Mouse (Mus musculus): ENCODE results near the gene Tbc1d25. TPM values are rescaled to one million over a fixed set of nuclear protein-coding genes. Genes with fewer than 3 reads are reported as not detected.

Gene Tbc1d25
- total RNA-seq, 1 experiment, result 10.5 TPM

DNA sequence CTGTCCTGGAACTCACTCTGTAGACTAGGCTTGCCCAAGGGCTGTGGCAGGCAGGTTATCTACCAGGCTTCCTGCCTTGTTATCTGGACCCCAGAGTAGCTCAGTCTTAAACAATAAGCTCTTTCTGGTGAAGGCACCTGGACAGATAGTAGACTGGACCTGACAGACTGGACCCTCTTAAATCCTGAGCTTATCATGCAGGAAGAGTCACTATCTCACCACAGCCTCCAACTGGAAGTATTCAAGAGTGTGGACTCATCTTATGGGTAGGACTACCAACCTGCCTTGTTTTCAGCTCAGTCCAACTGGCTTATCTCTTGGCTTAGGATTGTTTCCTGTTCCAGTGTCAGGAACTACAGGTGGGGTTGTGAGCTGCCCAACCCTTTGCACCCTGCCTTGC is 58.7 kb downstream of the Tbc1d25 start:
- no peak for TF ChIP-seq CHD2 (IDR thresholded peaks at IDR 0.05; ENCODE audit: low read depth, low read length)
- TF ChIP-seq ZNF384 (IDR thresholded peaks at IDR 0.05; ENCODE audit: low read depth, low read length), result no peak
- TF ChIP-seq HCFC1 (IDR thresholded peaks at IDR 0.05; ENCODE audit: borderline replicate concordance, insufficient read depth, low read length), result no peak
- TF ChIP-seq MAFK (IDR thresholded peaks at IDR 0.05; ENCODE audit: insufficient read depth, low read depth, low read length), result no peak
- TF ChIP-seq ZC3H11A (IDR thresholded peaks at IDR 0.05; ENCODE audit: borderline replicate concordance, low read depth, low read length), result no peak
- Histone ChIP-seq H3K9me3 (ENCODE audit: control insufficient read depth, insufficient read depth, low read depth, low read length) (no peaks in the 10 kb centered on the region), H3K27ac (ENCODE audit: insufficient read depth, low read depth, low read length, poor library complexity, severe bottlenecking) (no peak overlapping the region), H3K36me3 (ENCODE audit: control insufficient read depth, insufficient read depth, low read length, poor library complexity, severe bottlenecking) (no peaks in the 10 kb centered on the region), H3K4me1 (ENCODE audit: control insufficient read depth in 2 of 2, insufficient read depth in 2 of 2, low read length in 2 of 2, poor library complexity in 1 of 2) (no peaks in the 10 kb centered on the region), H3K9ac (ENCODE audit: insufficient read depth, low read depth, low read length, poor library complexity, severe bottlenecking) (no peak overlapping the region), H3K4me3 (ENCODE audit: insufficient read depth in 1 of 2, low read depth in 1 of 2, low read length in 2 of 2, poor library complexity in 1 of 2, severe bottlenecking in 1 of 2) (no peak overlapping the region)
- no peak for DNase-seq (ENCODE audit: low read depth, low spot score)
- in situ Hi-C loops (cut with MboI; ENCODE audit: low sequenced_read_pairs in 2 of 2, unreplicated experiment in 2 of 2), result no loop called here

DNA sequence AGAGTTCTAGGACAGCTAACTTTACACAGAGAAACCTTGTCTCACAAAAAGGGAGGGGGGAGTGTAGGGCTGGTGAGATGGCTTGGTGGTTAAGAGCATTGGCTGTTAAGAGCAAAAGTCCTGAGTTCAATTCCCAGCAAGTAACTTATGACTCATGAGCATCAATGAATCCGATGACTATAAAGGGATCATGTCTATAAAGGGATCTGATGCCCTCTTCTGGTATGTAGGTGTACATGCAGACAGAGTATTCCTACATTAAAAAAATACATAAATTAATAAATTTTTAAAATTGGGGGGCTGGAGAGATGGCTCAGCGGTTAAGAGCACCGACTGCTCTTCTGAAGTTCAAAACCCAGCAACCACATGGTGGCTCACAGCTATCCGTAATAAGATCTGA is 60.7 kb downstream of the Tbc1d25 start:
- Histone ChIP-seq H3K36me3 (ENCODE audit: control insufficient read depth, insufficient read depth, low read length, poor library complexity, severe bottlenecking) (no peaks in the 10 kb centered on the region), H3K4me3 (ENCODE audit: insufficient read depth in 1 of 2, low read depth in 1 of 2, low read length in 2 of 2, poor library complexity in 1 of 2, severe bottlenecking in 1 of 2) (no peak overlapping the region), H3K9me3 (ENCODE audit: control insufficient read depth, insufficient read depth, low read depth, low read length) (no peaks in the 10 kb centered on the region), H3K9ac (ENCODE audit: insufficient read depth, low read depth, low read length, poor library complexity, severe bottlenecking) (no peak overlapping the region), H3K4me1 (ENCODE audit: control insufficient read depth in 2 of 2, insufficient read depth in 2 of 2, low read length in 2 of 2, poor library complexity in 1 of 2) (no peaks in the 10 kb centered on the region), H3K27ac (ENCODE audit: insufficient read depth, low read depth, low read length, poor library complexity, severe bottlenecking) (no peak overlapping the region)
- TF ChIP-seq HCFC1 (IDR thresholded peaks at IDR 0.05; ENCODE audit: borderline replicate concordance, insufficient read depth, low read length), result no peak
- in situ Hi-C loops (cut with MboI; ENCODE audit: low sequenced_read_pairs in 2 of 2, unreplicated experiment in 2 of 2), result no loop called here
- no peak for DNase-seq (ENCODE audit: low read depth, low spot score)

GRCm38 (mm10) chrX:8105019-8105418 is 71.0 kb downstream of the Tbc1d25 start:
- H3K4me1 ChIP-seq (ENCODE audit: control insufficient read depth in 2 of 2, insufficient read depth in 2 of 2, low read length in 2 of 2, poor library complexity in 1 of 2), result no peaks in the 10 kb centered on the region; a peak in 1 of 4 replicates
- in situ Hi-C loops (cut with MboI; ENCODE audit: low sequenced_read_pairs in 2 of 2, unreplicated experiment in 2 of 2), result no loop called here
- DNase-seq (ENCODE audit: low read depth, low spot score), result no peak
- H3K27ac ChIP-seq (ENCODE audit: insufficient read depth, low read depth, low read length, poor library complexity, severe bottlenecking), result no peak overlapping the region
- no peaks in the 10 kb centered on the region for H3K36me3 ChIP-seq (ENCODE audit: control insufficient read depth, insufficient read depth, low read length, poor library complexity, severe bottlenecking)
- H3K9me3 ChIP-seq (ENCODE audit: control insufficient read depth, insufficient read depth, low read depth, low read length), result no peaks in the 10 kb centered on the region
- H3K9ac ChIP-seq (ENCODE audit: insufficient read depth, low read depth, low read length, poor library complexity, severe bottlenecking), result no peak overlapping the region
- TF ChIP-seq HCFC1 (IDR thresholded peaks at IDR 0.05; ENCODE audit: borderline replicate concordance, insufficient read depth, low read length) (no peak), ZNF384 (IDR thresholded peaks at IDR 0.05; ENCODE audit: low read depth, low read length) (no peak), CHD2 (IDR thresholded peaks at IDR 0.05; ENCODE audit: low read depth, low read length) (no peak), ZC3H11A (IDR thresholded peaks at IDR 0.05; ENCODE audit: borderline replicate concordance, low read depth, low read length) (no peak), MAFK (IDR thresholded peaks at IDR 0.05; ENCODE audit: insufficient read depth, low read depth, low read length) (no peak)
- no peak overlapping the region for H3K4me3 ChIP-seq (ENCODE audit: insufficient read depth in 1 of 2, low read depth in 1 of 2, low read length in 2 of 2, poor library complexity in 1 of 2, severe bottlenecking in 1 of 2)

Other genes starting within 250 kb of the Tbc1d25 start
- gene Eras, start 247.6 kb downstream of the Tbc1d25 start, total RNA-seq (2012; rRNA removed), result 60.6 and 60.8 TPM in 2 replicates
- gene Hdac6, start 228.3 kb downstream of the Tbc1d25 start, total RNA-seq (2012; rRNA removed), result 54.6 and 98.5 TPM in 2 replicates
- 1.1 and 1.3 TPM in 2 replicates for gene Gata1, start 198.1 kb downstream of the Tbc1d25 start, total RNA-seq (2012; rRNA removed)
- gene Glod5, start 157.7 kb downstream of the Tbc1d25 start, total RNA-seq (2012; rRNA removed), result 4.6 and 6.2 TPM in 2 replicates
- gene Suv39h1, start 101.4 kb downstream of the Tbc1d25 start, total RNA-seq (2012; rRNA removed), result 26.9 and 42.6 TPM in 2 replicates
- 2.0 and 3.5 TPM in 2 replicates for gene Was, start 85.7 kb downstream of the Tbc1d25 start, total RNA-seq (2012; rRNA removed)
- 17.1 and 25.7 TPM in 2 replicates for gene Wdr13, start 43.3 kb downstream of the Tbc1d25 start, total RNA-seq (2012; rRNA removed)
- gene Rbm3, start 30.3 kb downstream of the Tbc1d25 start, total RNA-seq (2012; rRNA removed), result 312 and 423 TPM in 2 replicates
- 85.5 and 85.8 TPM in 2 replicates for gene Ebp, start 17.3 kb upstream of the Tbc1d25 start, total RNA-seq (2012; rRNA removed)
- 59.0 and 96.5 TPM in 2 replicates for gene Porcn, start 30.3 kb upstream of the Tbc1d25 start, total RNA-seq (2012; rRNA removed)
- gene Ftsj1, start 76.2 kb upstream of the Tbc1d25 start, total RNA-seq (2012; rRNA removed), result 19.3 and 20.9 TPM in 2 replicates
- gene Slc38a5, start 95.0 kb upstream of the Tbc1d25 start, total RNA-seq (2012; rRNA removed), result 3.6 and 7.2 TPM in 2 replicates
- not detected in 2 replicates for gene Ssxb10, start 151.2 kb upstream of the Tbc1d25 start, total RNA-seq (2012; rRNA removed)
- not detected in 2 replicates for gene Ssxb9, start 190.8 kb upstream of the Tbc1d25 start, total RNA-seq (2012; rRNA removed)
- not detected in 2 replicates for gene Ssxb1, start 237.1 kb upstream of the Tbc1d25 start, total RNA-seq (2012; rRNA removed)